Mouse (Mus musculus): Measurements from ENCODE around the gene Klhdc2.

GRCm38 (mm10) chr12:69304051-69304450 lies 7.6 kb downstream of the Klhdc2 start:
- no peak for TF ChIP-seq CTCF (IDR thresholded peaks at IDR 0.05)
- TF ChIP-seq EP300 (IDR thresholded peaks at IDR 0.05) = no peak

Data from lung, postnatal 0 days (tissue).